Mouse (Mus musculus) MEL (cell line): ENCODE results near the gene Gm9903. TPM values are rescaled to one million over a fixed set of nuclear protein-coding genes. Genes with fewer than 3 reads are reported as not detected.

Source experiments
- DNase-seq: peaks from one replicate; pipeline ENCODE4 v3.0.0; 2011; ENCODE audit warnings: low read depth, low spot score
- H3K27ac ChIP-seq: 2 replicates; pipeline ENCODE4 v1.5.1; 2012; ENCODE audit warnings: low read depth, mild to moderate bottlenecking, control low read depth, low read length, moderate library complexity; ENCODE audit not compliant: control insufficient read depth
- H3K27me3 ChIP-seq, 2 experiments: fragments of 150-350 bp in 1 of 2; sonication (generic) in 1 of 2; 2 replicates each; pipeline ENCODE4 v1.6.1; 2012; ENCODE audit warnings: low read length in 2 of 2, mild to moderate bottlenecking in 2 of 2, improper control_type of control experiment in 1 of 2, moderate library complexity in 1 of 2; ENCODE audit not compliant: insufficient read depth in 2 of 2, control insufficient read depth in 1 of 2
- H3K36me3 ChIP-seq, 2 experiments: 2 replicates each; pipeline ENCODE4 v1.6.1; 2012 to 2014; ENCODE audit warnings: low read length in 2 of 2, improper control_type of control experiment in 1 of 2, inconsistent platforms in 1 of 2, mild to moderate bottlenecking in 1 of 2; ENCODE audit not compliant: insufficient read depth in 2 of 2, control insufficient read depth in 1 of 2
- H3K4me1 ChIP-seq, 2 experiments: fragments of 150-350 bp in 1 of 2; sonication (generic) in 1 of 2; 2 replicates each; pipeline ENCODE4 v1.6.1; 2012; ENCODE audit warnings: low read length in 2 of 2, improper control_type of control experiment in 1 of 2, mild to moderate bottlenecking in 1 of 2; ENCODE audit not compliant: insufficient read depth in 2 of 2, control insufficient read depth in 1 of 2
- H3K4me3 ChIP-seq, 2 experiments: fragments of 150-350 bp in 1 of 2; sonication (generic) in 1 of 2; 2 replicates each; pipeline ENCODE4 v1.5.1; 2012; ENCODE audit warnings: low read depth in 2 of 2, low read length in 2 of 2, mild to moderate bottlenecking in 2 of 2, moderate library complexity in 2 of 2, control low read depth in 1 of 2, improper control_type of control experiment in 1 of 2; ENCODE audit not compliant: control insufficient read depth in 1 of 2, insufficient read depth in 1 of 2
- H3K79me2 ChIP-seq: 2 replicates; pipeline ENCODE4 v1.6.1; 2012; ENCODE audit warnings: mild to moderate bottlenecking, low read length, moderate library complexity; ENCODE audit not compliant: control insufficient read depth, poor library complexity, insufficient read depth
- H3K9ac ChIP-seq: 2 replicates; pipeline ENCODE4 v1.6.1; 2012; ENCODE audit warnings: low read depth, mild to moderate bottlenecking, control low read depth, low read length, moderate library complexity; ENCODE audit not compliant: control insufficient read depth, poor library complexity, severe bottlenecking
- H3K9me3 ChIP-seq: fragments of 150-350 bp; sonication (generic); replicated peaks from 2 replicates; pipeline ENCODE4 v1.6.1; 2012; ENCODE audit warnings: mild to moderate bottlenecking, low read length, improper control_type of control experiment, moderate library complexity; ENCODE audit not compliant: insufficient read depth
- CHD1 ChIP-seq: IDR thresholded peaks from 2 replicates; pipeline ENCODE4 v1.6.1; 2012; ENCODE audit warnings: low read depth, mild to moderate bottlenecking, inconsistent platforms, low read length, improper control_type of control experiment
- ELF1 ChIP-seq: IDR thresholded peaks from 2 replicates; pipeline ENCODE4 v1.6.1; 2014; ENCODE audit warnings: low read depth, mild to moderate bottlenecking, inconsistent platforms, low read length, improper control_type of control experiment, moderate library complexity
- EP300 ChIP-seq, 2 experiments: IDR thresholded peaks; 2 replicates each; pipeline ENCODE4 v1.6.1; 2011; ENCODE audit warnings: improper control_type of control experiment in 2 of 2, low read length in 2 of 2, low read depth in 1 of 2, mild to moderate bottlenecking in 1 of 2
- ETS1 ChIP-seq: IDR thresholded peaks from 2 replicates; pipeline ENCODE4 v1.6.1; 2012; ENCODE audit warnings: low read depth, mild to moderate bottlenecking, inconsistent platforms, low read length, improper control_type of control experiment, moderate library complexity
- GABPA ChIP-seq: IDR thresholded peaks from 2 replicates; pipeline ENCODE4 v1.6.1; 2012; ENCODE audit warnings: low read depth, mild to moderate bottlenecking, inconsistent platforms, low read length, improper control_type of control experiment, moderate library complexity
- GATA1 ChIP-seq: IDR thresholded peaks from 2 replicates; pipeline ENCODE4 v1.6.1; 2011; ENCODE audit warnings: low read depth, low read length, improper control_type of control experiment
- JUND ChIP-seq: IDR thresholded peaks from 2 replicates; pipeline ENCODE4 v1.6.1; 2011; ENCODE audit warnings: low read depth, mild to moderate bottlenecking, improper control_type of control experiment, low read length
- MXI1 ChIP-seq: IDR thresholded peaks from 2 replicates; pipeline ENCODE4 v1.6.1; 2011; ENCODE audit warnings: mild to moderate bottlenecking, low read depth, low read length, improper control_type of control experiment
- NELFE ChIP-seq: IDR thresholded peaks from 2 replicates; pipeline ENCODE4 v1.6.1; 2011; ENCODE audit warnings: low read depth, low read length, improper control_type of control experiment
- NRF1 ChIP-seq: IDR thresholded peaks from 2 replicates; pipeline ENCODE4 v1.6.1; 2014; ENCODE audit warnings: low read depth, mild to moderate bottlenecking, inconsistent platforms, low read length, improper control_type of control experiment, moderate library complexity; ENCODE audit not compliant: poor library complexity, insufficient read depth, severe bottlenecking
- RAD21 ChIP-seq: IDR thresholded peaks from 2 replicates; pipeline ENCODE4 v1.6.1; 2011; ENCODE audit warnings: mild to moderate bottlenecking, low read depth, low read length, improper control_type of control experiment
- RCOR1 ChIP-seq: IDR thresholded peaks from 2 replicates; pipeline ENCODE4 v1.6.1; 2012; ENCODE audit warnings: low read depth, mild to moderate bottlenecking, inconsistent platforms, low read length, improper control_type of control experiment
- TAL1 ChIP-seq: IDR thresholded peaks from 2 replicates; pipeline ENCODE4 v1.6.1; 2012; ENCODE audit warnings: mild to moderate bottlenecking, inconsistent platforms, low read length, moderate library complexity, mixed read lengths
- TBP ChIP-seq: IDR thresholded peaks from 2 replicates; pipeline ENCODE4 v1.8.0; 2011; ENCODE audit warnings: low read depth, low read length, improper control_type of control experiment
- TCF12 ChIP-seq: IDR thresholded peaks from 2 replicates; pipeline ENCODE4 v1.6.1; 2014; ENCODE audit warnings: low read depth, mild to moderate bottlenecking, inconsistent platforms, low read length, improper control_type of control experiment, moderate library complexity
- UBTF ChIP-seq: IDR thresholded peaks from 2 replicates; pipeline ENCODE4 v1.6.1; 2012; ENCODE audit warnings: low read depth, mild to moderate bottlenecking, inconsistent platforms, low read length, improper control_type of control experiment, moderate library complexity, borderline replicate concordance; ENCODE audit not compliant: insufficient read depth
- ZMIZ1 ChIP-seq: IDR thresholded peaks from 2 replicates; pipeline ENCODE4 v1.6.1; 2012; ENCODE audit warnings: low read depth, mild to moderate bottlenecking, inconsistent platforms, low read length, improper control_type of control experiment, moderate library complexity
- ZNF384 ChIP-seq: IDR thresholded peaks from 2 replicates; pipeline ENCODE4 v1.6.1; 2012; ENCODE audit warnings: low read depth, mild to moderate bottlenecking, inconsistent platforms, low read length, improper control_type of control experiment
- polyA plus RNA-seq, 2 experiments: library from polyadenylated mRNA; stranded (reverse) in 1 of 2; unstranded in 1 of 2; fragments of >175 nt in 1 of 2; fragments of >200 nt in 1 of 2; gene quantifications; 2 replicates each; pipeline versions ENCODE4 v1.2.1 to v1.2.4; 2012; ENCODE audit warnings: low replicate concordance in 2 of 2, low read depth in 1 of 2; ENCODE audit not compliant: insufficient read length in 2 of 2, insufficient read depth in 1 of 2, missing spikeins in 1 of 2
- total RNA-seq: library from RNA; depleted of rRNA; stranded (reverse); fragments of 300-350 nt; gene quantifications from 2 replicates; pipeline ENCODE4 v1.2.3, GENCODE M21; 2012

Gene Gm9903
- total and polyA plus RNA-seq, 3 experiments: 0.19 to 0.36 TPM; not detected in 1

- Histone ChIP-seq H3K27ac (peak overlapping the region; percentile 61), H3K9ac (peak overlapping the region; percentile 72), H3K79me2 (peaks cover 25% of the 10 kb centered on the region), H3K4me1 (peaks cover 10 to 17% of the 10 kb centered on the region in 2 experiments), H3K9me3 (no peaks in the 10 kb centered on the region), H3K4me3 (peak overlapping the region; percentile 81 to 96), H3K27me3 (no peaks in the 10 kb centered on the region), H3K36me3 (peaks cover 0 to 17% of the 10 kb centered on the region in 2 experiments; a peak in 2 of 4 replicates)
- no peak for TF ChIP-seq ZNF384
- TF ChIP-seq ZMIZ1: no peak
- peak; percentile 8; the same call in 1 of the 2 replicates for TF ChIP-seq RCOR1
- no peak for TF ChIP-seq JUND
- no peak for TF ChIP-seq RAD21
- TF ChIP-seq MXI1: 0 out of 2 replicates have a peak, but pooled peaks have one; percentile 9
- no peak for TF ChIP-seq ELF1
- peak; percentile 59; the same call in 1 of the 2 replicates for TF ChIP-seq TBP
- no peak for TF ChIP-seq GABPA
- peak; percentile 4; the same call in 1 of the 2 replicates for TF ChIP-seq NRF1
- 0 out of 2 replicates have a peak, but pooled peaks have one; percentile 11 for TF ChIP-seq ETS1
- TF ChIP-seq UBTF: 0 out of 2 replicates have a peak, but pooled peaks have one; percentile 30
- DNase-seq: peak; percentile 86
These were observed 336 bp downstream of the Gm9903 start for GRCm38 (mm10) chr5:33630061-33630460.

GRCm38 (mm10) chr5:33630615-33631014, 890 bp downstream of the Gm9903 start:
- H3K27me3 ChIP-seq: no peaks in the 10 kb centered on the region
- no peaks in the 10 kb centered on the region for H3K9me3 ChIP-seq
- H3K9ac ChIP-seq: peak overlapping the region; percentile 72
- H3K27ac ChIP-seq: peak overlapping the region; percentile 61
- peaks cover 23% of the 10 kb centered on the region for H3K79me2 ChIP-seq
- TF ChIP-seq EP300 (IDR thresholded peaks at IDR 0.05; ENCODE audit: low read depth in 1 of 2, low read length in 2 of 2): peak in 1 of 2 experiments; percentile 61; a peak in 1 of 4 replicates
- TF ChIP-seq TAL1: peak; percentile 79
- peak; percentile 49 for TF ChIP-seq ETS1
- TF ChIP-seq TBP: no peak
- TF ChIP-seq JUND: 0 out of 2 replicates have a peak, but pooled peaks have one; percentile 0
- TF ChIP-seq ZNF384: no peak
- peak; percentile 89 for TF ChIP-seq TCF12
- no peak for TF ChIP-seq CHD1
- TF ChIP-seq NELFE: no peak
- TF ChIP-seq GATA1: peak; percentile 62
- no peak for TF ChIP-seq ZMIZ1
- peaks cover 0 to 17% of the 10 kb centered on the region in 2 experiments; a peak in 2 of 4 replicates for H3K36me3 ChIP-seq
- peak; percentile 72 for DNase-seq
- peak overlapping the region; percentile 81 to 96 for H3K4me3 ChIP-seq
- H3K4me1 ChIP-seq: peaks cover 10 to 17% of the 10 kb centered on the region in 2 experiments
